Mouse (Mus musculus): ENCODE data around the gene Rfc1. TPM values are rescaled to one million over a fixed set of nuclear protein-coding genes. Genes with fewer than 3 reads are reported as not detected.

The Rfc1 gene
- 50.2 TPM for polyA plus RNA-seq (2021)

GRCm38 (mm10) chr5:65335298-65336074 is at the start of gene Rfc1:
Gene Rfc1 (minus strand): TSS chr5:65335670.
- DNase-seq (ENCODE audit: low read depth, low spot score) = peak; percentile 49
- POLR2A ChIA-PET = interaction anchor here (0.6 to 2.7 kb wide), 8 partner anchors 29 to 157 kb away, joined by 3 to 8 read pairs (median 3); partner anchors contain the start of genes Gm43552, Lias and Rpl9
- in situ Hi-C loops (cut with MboI; ENCODE audit: low pct_unique_long_range_greater_than_20kb) = no loop called here
- no peaks in the 10 kb centered on the region for H3K27me3 ChIP-seq
- peak; percentile 96 for ATAC-seq
- no peak for TF ChIP-seq CTCF (IDR thresholded peaks at IDR 0.05)
- CTCF ChIA-PET = interaction anchor here (0.9 kb wide), 1 partner anchor 9 kb away, joined by 3 read pairs; no protein-coding TSS in a partner anchor

GRCm38 (mm10) chr5:65374746-65375145 is 39.3 kb upstream of the Rfc1 start:
- H3K27me3 ChIP-seq = no peaks in the 10 kb centered on the region
- no peak for ATAC-seq
- no peak for DNase-seq (ENCODE audit: low read depth, low spot score)
- no peak for TF ChIP-seq CTCF (IDR thresholded peaks at IDR 0.05)
- ChIA-PET POLR2A (no interaction called here), CTCF (no interaction called here)
- in situ Hi-C loops (cut with MboI; ENCODE audit: low pct_unique_long_range_greater_than_20kb) = no loop called here

- POLR2A ChIA-PET = no interaction called here
- no peak for ATAC-seq
- in situ Hi-C loops (cut with MboI; ENCODE audit: low pct_unique_long_range_greater_than_20kb) = no loop called here
Observed at GRCm38 (mm10) chr5:65371551-65371950, 36.1 kb upstream of the Rfc1 start.

GRCm38 (mm10) chr5:65367837-65368236 is 32.4 kb upstream of the Rfc1 start:
- in situ Hi-C loops (cut with MboI; ENCODE audit: low pct_unique_long_range_greater_than_20kb) = no loop called here
- ChIA-PET CTCF (no interaction called here), POLR2A (no interaction called here)
- H3K27me3 ChIP-seq = peaks cover 16% of the 10 kb centered on the region
- DNase-seq (ENCODE audit: low read depth, low spot score) = no peak
- no peak for ATAC-seq
- TF ChIP-seq CTCF (IDR thresholded peaks at IDR 0.05) = no peak

More at GRCm38 (mm10) chr5:65371551-65371950, 36.1 kb upstream of the Rfc1 start:
- CTCF ChIA-PET = no interaction called here
- H3K27me3 ChIP-seq = peaks cover 2% of the 10 kb centered on the region
- TF ChIP-seq CTCF (IDR thresholded peaks at IDR 0.05) = no peak
- no peak for DNase-seq (ENCODE audit: low read depth, low spot score)

- no peak for TF ChIP-seq CTCF (IDR thresholded peaks at IDR 0.05)
- no peak for ATAC-seq
- ChIA-PET POLR2A (no interaction called here), CTCF (interaction anchor here (1.4 kb wide), 1 partner anchor 14 kb away, joined by 3 read pairs; no protein-coding TSS in a partner anchor)
- DNase-seq (ENCODE audit: low read depth, low spot score) = no peak
- in situ Hi-C loops (cut with MboI; ENCODE audit: low pct_unique_long_range_greater_than_20kb) = no loop called here
- no peaks in the 10 kb centered on the region for H3K27me3 ChIP-seq
Observed at GRCm38 (mm10) chr5:65357771-65358170, 22.3 kb upstream of the Rfc1 start.

- CTCF ChIA-PET = interaction anchor here (1.4 kb wide), 1 partner anchor 13 kb away, joined by 3 read pairs; no protein-coding TSS in a partner anchor
- H3K27me3 ChIP-seq = no peaks in the 10 kb centered on the region
- in situ Hi-C loops (cut with MboI; ENCODE audit: low pct_unique_long_range_greater_than_20kb) = no loop called here
- POLR2A ChIA-PET = no interaction called here
- DNase-seq (ENCODE audit: low read depth, low spot score) (no peak), ATAC-seq (no peak)
- TF ChIP-seq CTCF (IDR thresholded peaks at IDR 0.05) = no peak
Observed at GRCm38 (mm10) chr5:65356851-65357250, 21.4 kb upstream of the Rfc1 start.

GRCm38 (mm10) chr5:65354985-65355384 is 19.5 kb upstream of the Rfc1 start:
- ATAC-seq (no peak), DNase-seq (ENCODE audit: low read depth, low spot score) (no peak)
- TF ChIP-seq CTCF (IDR thresholded peaks at IDR 0.05) = peak; percentile 33
- peaks cover 5% of the 10 kb centered on the region for H3K27me3 ChIP-seq
- POLR2A ChIA-PET = interaction anchor here (0.6 kb wide), 1 partner anchor 359 kb away, joined by 3 read pairs; no protein-coding TSS in a partner anchor
- CTCF ChIA-PET = no interaction called here
- in situ Hi-C loops (cut with MboI; ENCODE audit: low pct_unique_long_range_greater_than_20kb) = no loop called here

GRCm38 (mm10) chr5:65354097-65354496 is 18.6 kb upstream of the Rfc1 start:
- no peak for DNase-seq (ENCODE audit: low read depth, low spot score)
- in situ Hi-C loops (cut with MboI; ENCODE audit: low pct_unique_long_range_greater_than_20kb) = no loop called here
- peaks cover 10% of the 10 kb centered on the region for H3K27me3 ChIP-seq
- ATAC-seq = no peak
- TF ChIP-seq CTCF (IDR thresholded peaks at IDR 0.05) = no peak
- CTCF ChIA-PET = no interaction called here
- POLR2A ChIA-PET = interaction anchor here (0.5 kb wide), 1 partner anchor 10 kb away, joined by 6 read pairs; no protein-coding TSS in a partner anchor

GRCm38 (mm10) chr5:65350508-65350907 is 15.0 kb upstream of the Rfc1 start:
- TF ChIP-seq CTCF (IDR thresholded peaks at IDR 0.05) = no peak
- DNase-seq (ENCODE audit: low read depth, low spot score) = no peak
- H3K27me3 ChIP-seq = peaks cover 10% of the 10 kb centered on the region
- POLR2A ChIA-PET = no interaction called here
- in situ Hi-C loops (cut with MboI; ENCODE audit: low pct_unique_long_range_greater_than_20kb) = no loop called here
- CTCF ChIA-PET = no interaction called here
- no peak for ATAC-seq

GRCm38 (mm10) chr5:65348168-65348567 is 12.7 kb upstream of the Rfc1 start, which contains the start of gene Klb:
Gene Klb (plus strand): TSS chr5:65348314.
- no peak for ATAC-seq
- in situ Hi-C loops (cut with MboI; ENCODE audit: low pct_unique_long_range_greater_than_20kb) = no loop called here
- CTCF ChIA-PET = no interaction called here
- H3K27me3 ChIP-seq = peaks cover 10% of the 10 kb centered on the region
- no peak for DNase-seq (ENCODE audit: low read depth, low spot score)
- POLR2A ChIA-PET = no interaction called here
- no peak for TF ChIP-seq CTCF (IDR thresholded peaks at IDR 0.05)

- ChIA-PET CTCF (no interaction called here), POLR2A (no interaction called here)
- H3K27me3 ChIP-seq = no peaks in the 10 kb centered on the region
- ATAC-seq = no peak
- no peak for DNase-seq (ENCODE audit: low read depth, low spot score)
- in situ Hi-C loops (cut with MboI; ENCODE audit: low pct_unique_long_range_greater_than_20kb) = no loop called here
- no peak for TF ChIP-seq CTCF (IDR thresholded peaks at IDR 0.05)
Observed at GRCm38 (mm10) chr5:65340167-65340566, 4.7 kb upstream of the Rfc1 start.

All from Patski (cell line).